Mouse (Mus musculus) embryonic facial prominence, embryonic 14.5 days (tissue): ENCODE measurements around the gene Cdnf. TPM values are rescaled to one million over a fixed set of nuclear protein-coding genes. Genes with fewer than 3 reads are reported as not detected.

Experiments
- ATAC-seq: fragments of 200-750 bp; cut with Nextera tagmentation; 2 replicates; pipeline ENCODE4 v1.8.0; 2017; ENCODE audit warnings: low read depth, moderate number of reproducible peaks, moderate TSS enrichment
- DNase-seq: peaks from one replicate; pipeline ENCODE4 v3.0.0-alpha.2; 2015; ENCODE audit warnings: low spot score
- H3K27ac ChIP-seq: fragments of 300-500 bp; sonication (generic); replicated peaks from 2 replicates; pipeline ENCODE4 v1.5.1; 2014; ENCODE audit warnings: low read depth, mild to moderate bottlenecking, low read length, moderate library complexity
- H3K27me3 ChIP-seq: fragments of 300-500 bp; sonication (generic); replicated peaks from 2 replicates; pipeline ENCODE4 v1.6.1; 2014; ENCODE audit warnings: low read length; ENCODE audit not compliant: control insufficient read depth, insufficient read depth
- H3K36me3 ChIP-seq: fragments of 300-500 bp; sonication (generic); 2 replicates; pipeline ENCODE4 v1.6.1; 2014; ENCODE audit warnings: low read length, mixed read lengths; ENCODE audit not compliant: control insufficient read depth, insufficient read depth
- H3K4me1 ChIP-seq: fragments of 300-500 bp; sonication (generic); 2 replicates; pipeline ENCODE4 v1.6.1; 2014; ENCODE audit warnings: antibody characterized with exemption, low read length; ENCODE audit not compliant: control insufficient read depth, insufficient read depth
- H3K4me2 ChIP-seq: fragments of 300-500 bp; sonication (generic); 2 replicates; pipeline ENCODE4 v1.6.1; 2014; ENCODE audit warnings: low read depth, mild to moderate bottlenecking, low read length, moderate library complexity, mixed read lengths
- H3K4me3 ChIP-seq: fragments of 300-500 bp; sonication (generic); 2 replicates; pipeline ENCODE4 v1.5.1; 2014; ENCODE audit warnings: low read depth, mild to moderate bottlenecking, low read length
- H3K9ac ChIP-seq: fragments of 300-500 bp; sonication (generic); 2 replicates; pipeline ENCODE4 v1.6.1; 2014; ENCODE audit warnings: low read depth, mild to moderate bottlenecking, low read length, moderate library complexity, mixed read lengths
- H3K9me3 ChIP-seq: fragments of 300-500 bp; sonication (generic); 2 replicates; pipeline ENCODE4 v1.6.1; 2016; ENCODE audit warnings: low read length; ENCODE audit not compliant: control insufficient read depth
- WGBS: fragments of 180-500 bp; shearing (Covaris S2); extraction: QIAGEN DNeasy Blood & Tissue Kit; methylation state at CpG from one replicate; pipeline ENCODE4 v1.1.7; 2014; 5-methylcytosine and 5-hydroxymethylcytosine counted together
- polyA plus RNA-seq: library from polyadenylated mRNA; unstranded; fragments of >200 nt; fragmentation: Nextera tagmentation; extraction: Ambion mirVana; gene quantifications from 2 replicates; pipeline ENCODE4 v1.2.1, GENCODE M21; 2014

Gene Cdnf
- polyA plus RNA-seq, 1 experiment from 2014 or later = 0.32 TPM

DNA sequence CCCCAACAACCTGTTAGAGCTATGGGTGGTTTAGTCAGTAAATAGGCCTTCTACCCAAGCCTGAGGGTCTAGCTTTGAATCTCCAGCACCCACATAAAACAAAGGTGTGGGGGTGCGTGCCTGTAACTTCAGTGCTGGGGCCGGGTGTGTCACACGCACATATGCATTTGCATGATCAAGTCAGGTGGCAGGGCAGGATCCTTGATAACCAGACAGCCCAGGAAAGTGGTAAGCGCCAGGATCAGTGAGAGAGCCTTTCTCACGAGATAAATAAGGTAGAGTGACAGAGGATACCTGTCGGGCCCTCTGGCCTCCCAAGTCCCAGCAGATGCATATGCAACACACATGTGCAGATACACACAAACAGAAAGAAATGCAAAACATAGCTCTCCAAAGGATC, 13.3 kb upstream of the Cdnf start:
- 89% methylated on average over 6 of the region's 6 CpGs for WGBS

DNA sequence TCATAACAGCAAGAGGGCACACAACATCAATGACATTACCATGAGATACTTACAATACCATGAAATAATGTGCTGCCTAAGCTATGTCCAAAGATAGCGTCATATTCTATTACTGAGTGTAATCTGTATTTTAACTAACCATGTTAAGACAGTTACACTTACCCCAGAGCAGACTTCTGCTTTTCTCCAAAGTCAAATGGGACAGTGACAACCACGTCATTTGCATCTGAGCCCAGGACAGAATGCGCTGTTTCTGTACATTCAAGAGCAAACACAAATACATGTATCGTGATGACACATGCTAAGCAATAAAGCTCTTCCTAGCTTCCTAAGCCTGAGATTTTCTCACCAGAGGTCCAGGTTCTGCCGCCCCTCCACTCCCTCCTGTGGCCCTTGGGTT, 11.9 kb upstream of the Cdnf start:
- Histone ChIP-seq H3K27ac (no peak overlapping the region), H3K9ac (no peak overlapping the region), H3K4me1 (no peaks in the 10 kb centered on the region), H3K4me2 (no peak overlapping the region), H3K4me3 (no peak overlapping the region), H3K9me3 (no peaks in the 10 kb centered on the region), H3K27me3 (no peaks in the 10 kb centered on the region), H3K36me3 (peaks cover 64% of the 10 kb centered on the region)
- ATAC-seq = no peak
- WGBS = 96% methylated on average over 5 of the region's 5 CpGs
- no peak for DNase-seq

More for the DNA sequence above, 13.3 kb upstream of the Cdnf start:
- no peak overlapping the region for H3K9ac ChIP-seq
- H3K36me3 ChIP-seq = peaks cover 67% of the 10 kb centered on the region
- no peaks in the 10 kb centered on the region for H3K27me3 ChIP-seq
- H3K4me2 ChIP-seq = no peak overlapping the region
- no peak overlapping the region for H3K4me3 ChIP-seq
- no peak for DNase-seq
- no peak for ATAC-seq
- no peak overlapping the region for H3K27ac ChIP-seq
- no peaks in the 10 kb centered on the region for H3K9me3 ChIP-seq
- no peaks in the 10 kb centered on the region for H3K4me1 ChIP-seq

DNA sequence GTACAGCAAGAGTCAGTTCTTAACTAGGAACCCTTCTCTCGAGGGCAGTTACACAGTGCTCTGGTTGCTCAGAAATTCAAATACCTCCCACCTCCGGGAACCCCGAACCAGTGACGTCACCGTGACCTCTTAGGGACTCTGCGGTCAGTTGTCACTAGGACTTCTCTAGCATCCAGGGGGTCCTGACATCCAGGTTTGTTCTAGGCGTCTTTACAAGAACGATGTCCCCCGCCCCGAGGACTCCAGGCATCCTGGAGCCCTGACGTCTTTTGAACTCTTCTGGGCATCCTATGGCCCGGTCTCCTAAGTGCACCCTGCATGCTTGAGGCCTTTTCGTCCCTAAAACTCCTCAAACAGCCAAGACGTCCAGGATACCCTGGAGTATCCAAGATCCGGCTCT, 754 bp upstream of the Cdnf start:
- peak overlapping the region; percentile 73 for H3K4me2 ChIP-seq
- H3K27me3 ChIP-seq = no peaks in the 10 kb centered on the region
- peaks cover 34% of the 10 kb centered on the region for H3K36me3 ChIP-seq
- DNase-seq (peak; percentile 30), ATAC-seq (no peak)
- H3K9ac ChIP-seq = peak overlapping the region; percentile 94
- peaks cover 13% of the 10 kb centered on the region for H3K4me1 ChIP-seq
- H3K27ac ChIP-seq = peak overlapping the region; percentile 90
- under 1% methylated on average over 15 of the region's 15 CpGs for WGBS
- peak overlapping the region; percentile 88 for H3K4me3 ChIP-seq
- no peaks in the 10 kb centered on the region for H3K9me3 ChIP-seq

DNA sequence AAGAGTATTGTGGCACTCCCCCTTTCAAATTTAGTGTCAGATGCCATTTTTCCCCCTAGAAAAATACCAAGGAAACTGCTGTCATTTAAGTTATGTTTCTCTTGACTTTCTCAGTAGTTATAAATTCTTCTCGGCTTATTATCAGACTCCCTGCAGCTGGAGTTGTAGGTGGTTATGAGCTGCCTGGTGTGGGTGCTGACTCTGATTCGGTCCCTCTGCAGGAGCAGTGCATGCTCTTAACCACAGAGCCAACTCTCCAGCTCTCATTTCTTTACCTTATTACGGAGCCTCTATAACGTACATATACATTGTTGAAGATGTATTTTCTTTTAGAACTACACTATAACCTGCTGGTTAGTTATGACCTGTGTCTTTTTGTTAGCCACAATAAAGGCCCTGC, 9.7 kb downstream of the Cdnf start:
- 82% methylated on average over 4 of the region's 4 CpGs for WGBS
- H3K4me2 ChIP-seq = no peak overlapping the region

DNA sequence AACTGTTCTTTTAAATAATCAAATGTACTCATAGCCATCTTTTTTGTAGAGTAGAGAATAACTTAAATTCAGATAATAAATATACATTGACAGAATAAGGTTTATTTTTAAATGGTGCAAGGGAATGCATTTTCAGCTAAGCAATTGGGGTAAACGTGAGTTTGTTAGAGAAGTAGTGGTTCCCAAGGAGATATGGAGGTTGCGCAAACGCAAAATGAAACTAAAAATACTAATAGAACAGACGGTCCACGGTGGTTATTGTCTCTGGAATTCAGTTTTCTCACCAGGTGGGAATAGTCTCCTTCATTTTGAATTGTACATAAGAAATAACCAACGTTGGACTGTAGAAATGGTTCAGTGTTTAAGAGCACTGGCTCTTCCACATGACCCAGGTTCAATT, 13.5 kb downstream of the Cdnf start:
- Histone ChIP-seq H3K4me1 (no peaks in the 10 kb centered on the region), H3K9ac (no peak overlapping the region), H3K4me2 (no peak overlapping the region), H3K4me3 (no peak overlapping the region), H3K9me3 (no peaks in the 10 kb centered on the region), H3K36me3 (no peaks in the 10 kb centered on the region), H3K27me3 (no peaks in the 10 kb centered on the region), H3K27ac (no peak overlapping the region)
- WGBS = 78% methylated on average over 6 of the region's 6 CpGs
- no peak for ATAC-seq
- DNase-seq = no peak

More for the DNA sequence above, 9.7 kb downstream of the Cdnf start:
- Histone ChIP-seq H3K27me3 (no peaks in the 10 kb centered on the region), H3K4me1 (no peaks in the 10 kb centered on the region), H3K9me3 (no peaks in the 10 kb centered on the region), H3K36me3 (no peaks in the 10 kb centered on the region), H3K4me3 (no peak overlapping the region), H3K27ac (no peak overlapping the region), H3K9ac (no peak overlapping the region)
- no peak for ATAC-seq
- DNase-seq = no peak

DNA sequence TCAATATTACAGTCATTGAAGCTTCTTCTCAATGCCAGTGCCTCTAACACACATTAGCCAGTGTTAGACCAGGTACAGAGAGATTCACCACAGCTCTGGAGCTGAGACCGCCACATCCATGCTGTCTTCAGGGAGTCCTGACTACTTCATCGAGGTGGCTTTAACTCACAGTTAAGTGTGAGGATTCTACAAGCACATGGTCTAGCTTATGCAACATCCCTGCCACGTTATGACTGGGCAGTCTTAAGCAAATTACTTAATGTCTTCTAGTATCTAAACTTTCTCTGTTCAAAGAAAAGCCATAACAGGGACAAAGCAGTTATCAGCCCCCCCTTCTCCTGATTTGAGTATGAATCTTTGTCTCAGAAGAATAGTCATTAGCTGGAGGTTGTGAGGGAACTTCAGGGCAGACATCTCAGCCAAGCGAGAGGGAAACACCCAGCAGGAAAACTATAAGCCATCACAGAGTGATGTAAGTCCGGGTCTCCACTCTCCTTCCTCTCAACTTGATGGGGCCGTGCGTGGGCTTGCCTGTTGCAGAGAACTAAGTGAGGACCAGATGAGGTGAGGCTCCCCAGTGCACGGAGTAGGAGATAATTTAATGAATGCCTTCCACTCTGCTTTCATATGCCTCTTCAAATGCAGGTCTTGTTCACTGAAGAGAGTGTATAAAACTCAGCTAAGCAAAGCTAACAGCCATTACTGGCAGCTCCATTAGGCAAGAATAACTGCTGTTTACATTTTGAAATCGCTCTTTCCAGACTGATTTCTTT, 28.7 kb downstream of the Cdnf start:
- ATAC-seq = no peak
- H3K36me3 ChIP-seq = no peaks in the 10 kb centered on the region
- 67% methylated on average over 9 of the region's 9 CpGs for WGBS
- DNase-seq = no peak
- no peak overlapping the region for H3K9ac ChIP-seq
- no peak overlapping the region for H3K27ac ChIP-seq
- no peak overlapping the region for H3K4me2 ChIP-seq
- no peaks in the 10 kb centered on the region for H3K27me3 ChIP-seq
- no peaks in the 10 kb centered on the region for H3K9me3 ChIP-seq
- H3K4me3 ChIP-seq = no peak overlapping the region
- H3K4me1 ChIP-seq = no peaks in the 10 kb centered on the region

DNA sequence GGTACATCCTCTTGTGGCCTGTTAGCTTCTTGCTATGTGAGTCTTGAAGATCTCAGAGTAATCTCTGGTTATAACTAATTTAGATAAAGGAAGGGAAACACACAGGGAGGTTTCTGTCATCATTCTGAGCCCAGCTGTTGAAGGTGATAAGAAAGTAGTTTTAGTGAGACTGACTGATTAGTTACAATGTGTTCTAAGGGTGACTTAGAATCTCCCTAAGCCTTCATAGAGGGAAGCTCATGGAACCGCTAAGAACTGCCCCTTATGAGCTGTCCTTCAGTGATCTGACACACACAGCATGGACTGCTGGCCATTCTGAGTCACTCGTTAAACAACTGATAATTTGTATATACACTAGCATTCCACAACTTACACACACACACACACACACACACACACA, 33.2 kb downstream of the Cdnf start:
- H3K9me3 ChIP-seq = no peaks in the 10 kb centered on the region
- no peaks in the 10 kb centered on the region for H3K36me3 ChIP-seq
- no peak overlapping the region for H3K27ac ChIP-seq
- no peaks in the 10 kb centered on the region for H3K27me3 ChIP-seq
- H3K4me1 ChIP-seq = no peaks in the 10 kb centered on the region
- DNase-seq (no peak), ATAC-seq (no peak)
- H3K9ac ChIP-seq = no peak overlapping the region
- H3K4me2 ChIP-seq = no peak overlapping the region
- 77% methylated on average over 2 of the region's 2 CpGs for WGBS
- H3K4me3 ChIP-seq = no peak overlapping the region

DNA sequence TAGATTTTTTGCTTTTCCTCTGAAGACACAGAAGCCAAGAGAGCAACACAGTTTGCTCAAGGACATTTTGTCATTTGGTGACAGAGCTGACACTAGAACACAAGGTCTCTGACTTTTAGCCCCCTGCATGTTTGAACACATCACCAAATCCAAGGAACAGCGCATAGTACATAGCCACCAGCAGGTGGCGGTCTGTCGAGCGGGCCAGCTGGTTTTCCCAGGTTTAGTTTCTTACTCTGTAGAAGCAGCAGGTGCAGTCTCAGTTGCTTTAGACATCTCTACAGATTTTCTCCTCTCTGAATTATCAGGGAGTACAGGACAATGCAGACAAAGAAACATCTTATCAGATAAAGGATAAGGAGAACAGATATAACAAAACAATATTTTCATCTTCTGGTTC, 33.8 kb downstream of the Cdnf start:
- Histone ChIP-seq H3K27me3 (no peaks in the 10 kb centered on the region), H3K4me3 (no peak overlapping the region), H3K9ac (no peak overlapping the region), H3K9me3 (peaks cover 4% of the 10 kb centered on the region; the same call in 1 of the 2 replicates), H3K4me1 (no peaks in the 10 kb centered on the region), H3K27ac (no peak overlapping the region), H3K36me3 (no peaks in the 10 kb centered on the region), H3K4me2 (no peak overlapping the region)
- no peak for ATAC-seq
- peak; percentile 73 for DNase-seq
- under 1% methylated on average over 4 of the region's 4 CpGs for WGBS

DNA sequence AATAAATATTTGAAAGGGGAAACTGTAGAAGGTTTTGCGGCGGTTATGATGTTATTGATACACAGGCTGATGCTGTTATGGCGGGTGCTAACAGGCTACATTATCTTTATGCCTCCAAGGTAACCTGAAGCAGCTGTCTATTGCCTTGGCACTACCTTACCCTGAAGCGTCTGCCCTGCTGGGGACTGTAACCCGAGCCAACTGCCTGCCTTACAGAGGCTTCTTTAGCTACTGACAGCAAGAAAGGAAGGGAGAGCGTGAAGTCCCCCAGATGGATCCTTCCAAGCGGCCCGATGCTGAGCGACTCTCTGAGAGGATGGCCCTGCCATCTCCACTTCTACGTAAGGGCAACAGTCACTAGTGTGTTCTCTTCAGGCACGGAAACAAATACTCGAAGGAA, 57.4 kb downstream of the Cdnf start, which contains the start of gene Fam107b:
Fam107b (plus strand) TSS at position 303 of the 400 bp plus-strand sequence.
- H3K27ac ChIP-seq = no peak within 1 kb of the TSS
- no peaks in the 10 kb centered on the region for H3K36me3 ChIP-seq
- no peak within 1 kb of the TSS for H3K9ac ChIP-seq
- DNase-seq = no peak
- no peaks in the 10 kb centered on the region for H3K4me1 ChIP-seq
- WGBS = 49% methylated on average over 12 of the region's 12 CpGs
- ATAC-seq = no peak
- no peaks in the 10 kb centered on the region for H3K9me3 ChIP-seq
- no peaks in the 10 kb centered on the region for H3K27me3 ChIP-seq
- H3K4me2 ChIP-seq = no peak within 1 kb of the TSS
- no peak within 1 kb of the TSS for H3K4me3 ChIP-seq
